Mouse (Mus musculus) forebrain, embryonic 16.5 days (tissue): ENCODE data around the gene Surf6. TPM values are rescaled to one million over a fixed set of nuclear protein-coding genes. Genes with fewer than 3 reads are reported as not detected.

Source experiments
- ATAC-seq: fragments of 200-750 bp; cut with Nextera tagmentation; 2 replicates; pipeline ENCODE4 v1.8.0; 2017; ENCODE audit warnings: mild to moderate bottlenecking, moderate library complexity
- H3K27ac ChIP-seq: fragments of 300-500 bp; sonication (generic); 2 replicates; pipeline ENCODE4 v1.5.1; 2014; ENCODE audit warnings: low read length, control low read depth
- H3K27me3 ChIP-seq: fragments of 300-500 bp; sonication (generic); replicated peaks from 2 replicates; pipeline ENCODE4 v1.6.1; 2014; ENCODE audit warnings: low read length; ENCODE audit not compliant: control insufficient read depth, insufficient read depth
- H3K36me3 ChIP-seq: fragments of 300-500 bp; sonication (generic); 2 replicates; pipeline ENCODE4 v1.6.1; 2014; ENCODE audit not compliant: control insufficient read depth, insufficient read depth
- H3K4me1 ChIP-seq: fragments of 300-500 bp; sonication (generic); replicated peaks from 2 replicates; pipeline ENCODE4 v1.6.1; 2014; ENCODE audit warnings: low read length; ENCODE audit not compliant: control insufficient read depth, insufficient read depth
- H3K4me2 ChIP-seq: fragments of 300-500 bp; sonication (generic); 2 replicates; pipeline ENCODE4 v1.6.1; 2014; ENCODE audit warnings: mild to moderate bottlenecking, low read length, control low read depth
- H3K4me3 ChIP-seq: fragments of 300-500 bp; sonication (generic); replicated peaks from 2 replicates; pipeline ENCODE4 v1.5.1; 2014; ENCODE audit warnings: mild to moderate bottlenecking, low read length, control low read depth
- H3K9ac ChIP-seq: fragments of 300-500 bp; sonication (generic); replicated peaks from 2 replicates; pipeline ENCODE4 v1.6.1; 2014; ENCODE audit warnings: low read depth, low read length, control low read depth
- H3K9me3 ChIP-seq: fragments of 300-500 bp; sonication (generic); 2 replicates; pipeline ENCODE4 v1.6.1; 2016; ENCODE audit warnings: low read length; ENCODE audit not compliant: control insufficient read depth
- WGBS: fragments of 180-500 bp; shearing (Covaris S2); extraction: QIAGEN DNeasy Blood & Tissue Kit; methylation state at CpG from one replicate; pipeline ENCODE4 v1.1.7; 2014; 5-methylcytosine and 5-hydroxymethylcytosine counted together
- polyA plus RNA-seq: library from polyadenylated mRNA; unstranded; fragments of >200 nt; fragmentation: Nextera tagmentation; extraction: Ambion mirVana; gene quantifications from 2 replicates; pipeline ENCODE4 v1.2.1, GENCODE M21; 2015

The Surf6 gene
- polyA plus RNA-seq, 1 experiment from 2014 or later = 32.1 TPM

- Histone ChIP-seq H3K4me2 (no peak within 1 kb of the TSS), H3K4me1 (no peaks in the 10 kb centered on the region), H3K27ac (no peak within 1 kb of the TSS), H3K36me3 (no peaks in the 10 kb centered on the region), H3K9ac (no peak within 1 kb of the TSS), H3K27me3 (no peaks in the 10 kb centered on the region), H3K9me3 (no peaks in the 10 kb centered on the region), H3K4me3 (no peak within 1 kb of the TSS)
- ATAC-seq = no peak
- WGBS = 64% methylated on average over 3 of the region's 3 CpGs
Measured at GRCm38 (mm10) chr2:26864879-26865278, 37.8 kb downstream of the Surf6 start, which contains the start of gene Abo. Gene Abo (minus strand): TSS chr2:26864979.

- Histone ChIP-seq H3K4me3 (no peak overlapping the region), H3K27ac (no peak overlapping the region), H3K4me2 (no peak overlapping the region), H3K27me3 (no peaks in the 10 kb centered on the region), H3K36me3 (no peaks in the 10 kb centered on the region), H3K9me3 (no peaks in the 10 kb centered on the region), H3K9ac (no peak overlapping the region), H3K4me1 (no peaks in the 10 kb centered on the region)
- no peak for ATAC-seq
- 80% methylated on average over 3 of the region's 3 CpGs for whole genome bisulfite sequencing
Measured at GRCm38 (mm10) chr2:26862856-26863255, 39.8 kb downstream of the Surf6 start.

GRCm38 (mm10) chr2:26847706-26848105 lies 55.0 kb downstream of the Surf6 start:
- Histone ChIP-seq H3K4me3 (no peak overlapping the region), H3K27ac (no peak overlapping the region), H3K9me3 (0 out of 2 replicates have a peak, but pooled peaks cover 3% of the 10 kb centered on the region), H3K4me2 (no peak overlapping the region), H3K9ac (no peak overlapping the region), H3K27me3 (no peaks in the 10 kb centered on the region), H3K36me3 (no peaks in the 10 kb centered on the region), H3K4me1 (no peaks in the 10 kb centered on the region)
- no peak for ATAC-seq
- 70% methylated on average over 2 of the region's 2 CpGs for WGBS

Other genes starting within 250 kb of the Surf6 start
- not detected in 2 replicates for gene Lcn4, start 231.6 kb downstream of the Surf6 start, polyA plus RNA-seq
- not detected in 2 replicates for gene Abo, start 37.9 kb downstream of the Surf6 start, polyA plus RNA-seq
- 177 and 180 TPM in 2 replicates for gene Med22, start 7.8 kb upstream of the Surf6 start, polyA plus RNA-seq
- 494 and 501 TPM in 2 replicates for gene Rpl7a, start 7.9 kb upstream of the Surf6 start, polyA plus RNA-seq
- gene Surf2, start 13.5 kb upstream of the Surf6 start, polyA plus RNA-seq = 59.7 and 62.0 TPM in 2 replicates
- 69.9 and 82.1 TPM in 2 replicates for gene Surf1, start 13.7 kb upstream of the Surf6 start, polyA plus RNA-seq
- 110 and 112 TPM in 2 replicates for gene Surf4, start 31.0 kb upstream of the Surf6 start, polyA plus RNA-seq
- gene Stkld1, start 31.2 kb upstream of the Surf6 start, polyA plus RNA-seq = 0.36 TPM in 1 of 2 replicates, not detected in the other
- gene Rexo4, start 61.5 kb upstream of the Surf6 start, polyA plus RNA-seq = 39.5 and 40.2 TPM in 2 replicates
- gene Adamts13, start 70.5 kb upstream of the Surf6 start, polyA plus RNA-seq = 0.38 TPM in 1 of 2 replicates, not detected in the other
- gene Cacfd1, start 107.0 kb upstream of the Surf6 start, polyA plus RNA-seq = 109 and 125 TPM in 2 replicates
- gene Slc2a6, start 125.1 kb upstream of the Surf6 start, polyA plus RNA-seq = 6.1 and 7.1 TPM in 2 replicates
- gene Mymk, start 169.3 kb upstream of the Surf6 start, polyA plus RNA-seq = not detected in 2 replicates
- gene Adamtsl2, start 176.5 kb upstream of the Surf6 start, polyA plus RNA-seq = 11.6 and 14.2 TPM in 2 replicates
- 5.0 and 7.1 TPM in 2 replicates for gene Fam163b, start 239.6 kb upstream of the Surf6 start, polyA plus RNA-seq